Mouse (Mus musculus): ENCODE results near the gene Ksr2. TPM values are rescaled to one million over a fixed set of nuclear protein-coding genes. Genes with fewer than 3 reads are reported as not detected.

Gene Ksr2
- total and polyA plus RNA-seq, 3 experiments, result 0.36 to 1.3 (median 1.2) TPM

GRCm38 (mm10) chr5:117443141-117443540, 29.3 kb downstream of the Ksr2 start:
- DNase-seq (ENCODE audit: extremely low read depth), result no peak
- in situ Hi-C loops (cut with MboI; ENCODE audit: low pct_ligation_motif_present, low pct_unique_long_range_greater_than_20kb, low sequenced_read_pairs) (no loop called here), dilution Hi-C loops (cut with MboI; ENCODE audit: extremely low pct_ligation_motif_present, extremely low pct_unique_long_range_greater_than_20kb, low sequenced_read_pairs) (no loop called here)
- no peaks in the 10 kb centered on the region for H3K79me2 ChIP-seq (replicated peaks; ENCODE audit: control insufficient read depth, extremely low read depth, insufficient read depth, poor library complexity, severe bottlenecking)
- H3K4me2 ChIP-seq (ENCODE audit: insufficient read depth, low read depth, poor library complexity, severe bottlenecking), result no peak overlapping the region
- no peak overlapping the region for H3K9ac ChIP-seq (ENCODE audit: insufficient read depth, low read depth)
- peaks cover 5 to 14% of the 10 kb centered on the region in 2 experiments; a peak in 3 of 4 replicates for H3K4me1 ChIP-seq (ENCODE audit: control insufficient read depth in 1 of 2, insufficient read depth in 2 of 2)
- no peaks in the 10 kb centered on the region for H3K27me3 ChIP-seq (replicated peaks)
- no peaks in the 10 kb centered on the region for H3K9me3 ChIP-seq (replicated peaks; ENCODE audit: low read length)
- no peak for TF ChIP-seq USF1 (IDR thresholded peaks at IDR 0.05; ENCODE audit: low read depth, low read length)
- peak; percentile 82 for TF ChIP-seq MEF2A (IDR thresholded peaks at IDR 0.05; ENCODE audit: borderline replicate concordance, low read depth, low read length)
- TF ChIP-seq IRF4 (IDR thresholded peaks at IDR 0.05; ENCODE audit: low read depth, low read length), result peak; percentile 26; the same call in 1 of the 2 replicates
- no peaks in the 10 kb centered on the region for H3K36me3 ChIP-seq (replicated peaks in 1 of 2; ENCODE audit: control insufficient read depth in 1 of 2, insufficient read depth in 1 of 2, low read length in 1 of 2)
- H3K27ac ChIP-seq (ENCODE audit: insufficient read depth, low read depth), result no peak overlapping the region
- no peak overlapping the region for H3K4me3 ChIP-seq (replicated peaks in 1 of 3; ENCODE audit: low read depth in 2 of 3, low read length in 2 of 3, poor library complexity in 1 of 3)

DNA sequence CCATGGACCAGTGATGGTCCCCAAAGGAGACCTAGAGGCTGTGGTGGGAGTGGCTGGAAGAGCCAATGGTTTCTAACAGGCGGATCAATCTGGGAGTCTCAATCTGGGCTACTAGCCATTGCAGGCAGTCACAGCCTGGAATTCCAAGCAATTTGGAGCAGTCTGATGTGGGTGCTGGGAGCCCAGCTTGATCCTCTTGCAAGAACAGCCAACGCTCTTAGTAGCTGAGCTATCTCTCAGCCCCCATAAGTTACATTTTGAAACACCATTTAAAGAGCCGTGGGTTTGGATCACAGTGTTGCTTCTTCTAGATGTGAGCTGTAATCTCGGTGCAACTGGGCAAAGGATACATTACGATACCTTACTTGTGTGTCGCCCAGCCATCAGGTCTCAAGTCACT, 30.1 kb downstream of the Ksr2 start:
- TF ChIP-seq CTCF (conservative IDR thresholded peaks at IDR 0.05 in 1 of 2, IDR thresholded peaks at IDR 0.05 in 1 of 2; ENCODE audit: low read depth in 2 of 2, low read length in 2 of 2) (no peak), MEF2A (IDR thresholded peaks at IDR 0.05; ENCODE audit: borderline replicate concordance, low read depth, low read length) (no peak), USF1 (IDR thresholded peaks at IDR 0.05; ENCODE audit: low read depth, low read length) (no peak), POLR2AphosphoS2 (IDR thresholded peaks at IDR 0.05; ENCODE audit: low read depth, low read length) (no peak), NRF1 (IDR thresholded peaks at IDR 0.05; ENCODE audit: low read depth, low read length) (no peak), EP300 (IDR thresholded peaks at IDR 0.05; ENCODE audit: low read length) (no peak), SMC3 (IDR thresholded peaks at IDR 0.05; ENCODE audit: low read depth, low read length) (no peak), SIN3A (IDR thresholded peaks at IDR 0.05; ENCODE audit: low read length) (no peak), CHD1 (IDR thresholded peaks at IDR 0.05; ENCODE audit: low read depth, low read length) (no peak), GABPA (IDR thresholded peaks at IDR 0.05; ENCODE audit: insufficient replicate concordance, low read depth, low read length) (no peak), ELF1 (IDR thresholded peaks at IDR 0.05; ENCODE audit: low read depth, low read length) (no peak), UBTF (IDR thresholded peaks at IDR 0.05; ENCODE audit: low read depth, low read length) (no peak), KAT2A (IDR thresholded peaks at IDR 0.05; ENCODE audit: insufficient replicate concordance, low read length) (no peak), BHLHE40 (IDR thresholded peaks at IDR 0.05; ENCODE audit: low read depth, low read length) (no peak), ZNF384 (IDR thresholded peaks at IDR 0.05; ENCODE audit: low read depth, low read length) (no peak), POLR2A (IDR thresholded peaks at IDR 0.05; ENCODE audit: low read depth, low read length) (no peak), E2F4 (IDR thresholded peaks at IDR 0.05; ENCODE audit: insufficient replicate concordance, low read depth, low read length) (no peak)
- dilution Hi-C loops (cut with MboI; ENCODE audit: extremely low pct_ligation_motif_present, extremely low pct_unique_long_range_greater_than_20kb, low sequenced_read_pairs), result no loop called here
- Histone ChIP-seq H3K27me3 (replicated peaks) (no peaks in the 10 kb centered on the region), H3K36me3 (replicated peaks in 1 of 2; ENCODE audit: control insufficient read depth in 1 of 2, insufficient read depth in 1 of 2, low read length in 1 of 2) (no peaks in the 10 kb centered on the region), H3K27ac (ENCODE audit: insufficient read depth, low read depth) (no peak overlapping the region), H3K9ac (ENCODE audit: insufficient read depth, low read depth) (no peak overlapping the region), H3K79me2 (replicated peaks; ENCODE audit: control insufficient read depth, extremely low read depth, insufficient read depth, poor library complexity, severe bottlenecking) (no peaks in the 10 kb centered on the region), H3K4me2 (ENCODE audit: insufficient read depth, low read depth, poor library complexity, severe bottlenecking) (no peak overlapping the region), H3K4me1 (ENCODE audit: control insufficient read depth in 1 of 2, insufficient read depth in 2 of 2) (peaks cover 5 to 14% of the 10 kb centered on the region in 2 experiments; a peak in 3 of 4 replicates), H3K9me3 (replicated peaks; ENCODE audit: low read length) (no peaks in the 10 kb centered on the region), H3K4me3 (replicated peaks in 1 of 3; ENCODE audit: low read depth in 2 of 3, low read length in 2 of 3, poor library complexity in 1 of 3) (no peak overlapping the region)
- DNase-seq (ENCODE audit: extremely low read depth), result no peak
- in situ Hi-C loops (cut with MboI; ENCODE audit: low pct_ligation_motif_present, low pct_unique_long_range_greater_than_20kb, low sequenced_read_pairs), result no loop called here
